Mouse (Mus musculus) bone marrow macrophage, adult 2 months (primary cell): ENCODE measurements around the gene Abhd5.

ENCODE experiments used
- CTCF ChIP-seq: IDR thresholded peaks from 2 replicates; pipeline ENCODE4 v1.5.1; 2012; ENCODE audit warnings: low read depth, mild to moderate bottlenecking, low read length, moderate library complexity
- POLR2A ChIP-seq: IDR thresholded peaks from 2 replicates; pipeline ENCODE4 v1.6.1; 2012; ENCODE audit warnings: mild to moderate bottlenecking, low read depth, low read length, borderline replicate concordance

GRCm38 (mm10) chr9:122372506-122372905, 21.1 kb downstream of the Abhd5 start:
- no peak for TF ChIP-seq CTCF
- TF ChIP-seq POLR2A: no peak
